Mouse (Mus musculus): ENCODE data around the gene Map4k1.

Map4k1 gene

DNA sequence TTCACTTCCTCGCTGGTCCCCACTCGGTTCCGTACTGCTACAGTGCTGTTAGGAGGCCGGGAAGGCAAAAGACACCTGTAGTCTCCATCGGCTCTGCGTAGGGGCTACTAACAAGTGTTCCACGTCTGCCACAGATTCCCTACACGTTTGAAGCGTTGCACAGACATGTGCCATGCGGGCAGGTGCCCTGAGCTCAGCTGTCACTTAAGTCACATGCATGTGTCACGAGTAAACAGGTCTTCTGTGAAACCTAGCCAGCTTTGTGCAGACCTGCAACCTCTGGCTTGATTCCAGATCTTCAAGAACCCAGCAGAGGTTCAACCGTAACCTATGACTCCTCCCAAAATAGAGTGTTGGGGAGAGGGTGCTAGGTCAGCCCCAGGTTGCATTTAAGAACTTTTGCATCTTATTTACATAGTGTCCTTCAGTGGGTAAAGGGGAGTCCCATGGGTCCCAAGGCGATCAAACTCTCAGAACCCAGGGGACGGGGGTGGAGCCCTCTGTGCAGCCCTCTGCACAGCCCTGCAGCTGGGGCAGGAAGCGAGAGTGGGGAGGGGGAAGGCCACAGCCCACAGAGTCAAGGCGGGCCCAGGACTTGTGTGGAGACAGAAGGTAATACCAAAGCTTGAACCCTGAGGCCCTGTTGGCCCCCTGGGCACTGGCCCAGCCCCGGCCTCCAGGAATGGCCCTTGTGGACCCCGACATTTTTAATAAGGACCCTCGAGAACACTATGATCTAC, 594 bp downstream of the Map4k1 start:
- DNase-seq, result peak; percentile 75

DNA sequence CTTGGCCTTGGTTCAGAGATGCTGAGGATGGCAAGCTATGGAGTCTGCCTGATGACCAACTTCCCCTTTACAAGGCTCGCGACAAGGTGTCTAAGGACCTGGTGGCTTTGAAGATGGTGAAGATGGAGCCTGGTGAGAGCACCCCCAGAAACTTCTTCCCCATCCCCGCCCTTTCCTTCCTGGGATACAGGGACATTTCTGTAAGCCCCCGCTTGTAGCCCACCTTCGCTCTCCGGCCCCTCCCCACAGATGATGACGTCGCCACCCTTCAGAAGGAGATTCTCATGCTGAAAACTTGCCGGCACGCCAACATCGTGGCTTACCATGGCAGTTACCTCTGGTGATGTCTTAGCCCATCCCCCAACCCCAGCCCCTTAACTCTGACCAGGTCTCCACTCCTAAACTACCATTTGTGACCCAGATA, 1.3 kb downstream of the Map4k1 start:
- no peak for DNase-seq

DNA sequence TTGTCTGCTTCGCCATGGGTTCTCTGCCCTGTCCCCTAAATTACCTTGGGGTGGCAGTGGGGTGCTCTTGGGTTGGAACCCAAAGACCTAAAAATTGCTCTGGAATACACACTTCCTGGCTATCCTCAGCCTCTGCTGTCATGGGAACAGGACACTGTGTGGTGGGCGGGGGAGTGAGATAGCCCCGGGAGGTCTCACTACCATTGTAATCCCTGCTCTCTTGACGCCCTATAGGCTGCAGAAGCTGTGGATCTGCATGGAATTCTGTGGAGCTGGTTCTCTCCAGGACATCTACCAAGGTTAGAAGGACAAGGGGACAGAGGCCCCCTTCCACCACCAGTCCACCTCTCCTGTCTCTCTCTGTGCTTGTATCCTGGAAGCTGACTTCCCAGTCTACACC, 2.0 kb downstream of the Map4k1 start:
- no peak for DNase-seq

DNA sequence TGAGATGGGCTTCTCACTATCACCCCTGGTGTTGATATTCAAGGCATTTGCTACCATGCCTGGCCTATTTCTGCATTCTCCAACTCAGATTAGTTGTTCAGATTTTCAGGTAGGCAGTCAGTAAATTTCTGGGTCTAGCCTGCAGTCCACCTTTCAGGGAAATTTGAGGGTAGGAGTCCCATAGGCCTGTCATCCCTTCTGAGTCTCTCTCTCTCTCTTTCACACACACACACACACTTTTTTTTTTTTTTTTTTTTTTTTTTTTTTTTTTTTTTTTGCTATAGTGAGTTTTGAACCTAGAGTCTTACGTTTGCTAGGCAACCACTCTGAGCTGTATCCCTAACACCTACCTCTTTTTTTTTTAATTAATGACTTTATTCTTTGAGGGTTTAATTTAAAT, 2.6 kb downstream of the Map4k1 start:
- DNase-seq, result no peak

DNA sequence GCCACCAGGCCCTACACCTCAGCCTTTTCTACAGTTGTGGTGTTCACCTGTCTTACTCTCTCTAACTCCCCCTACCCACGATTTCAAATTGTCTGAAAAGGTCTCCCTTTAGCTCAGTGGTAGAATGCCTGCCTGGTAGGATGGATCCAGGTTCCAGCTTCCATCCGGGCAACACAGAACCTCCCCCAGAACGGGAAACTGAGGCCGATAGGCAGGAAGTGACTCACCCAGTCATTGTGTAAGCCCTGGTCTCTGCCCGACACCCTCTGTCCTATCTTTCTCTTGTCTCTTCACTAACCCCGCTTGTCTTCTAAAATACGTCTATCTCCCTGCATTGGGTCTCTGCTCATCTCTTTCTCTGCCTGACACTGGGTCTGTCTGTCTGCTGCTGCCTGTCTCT, 3.4 kb downstream of the Map4k1 start:
- DNase-seq, result no peak

DNA sequence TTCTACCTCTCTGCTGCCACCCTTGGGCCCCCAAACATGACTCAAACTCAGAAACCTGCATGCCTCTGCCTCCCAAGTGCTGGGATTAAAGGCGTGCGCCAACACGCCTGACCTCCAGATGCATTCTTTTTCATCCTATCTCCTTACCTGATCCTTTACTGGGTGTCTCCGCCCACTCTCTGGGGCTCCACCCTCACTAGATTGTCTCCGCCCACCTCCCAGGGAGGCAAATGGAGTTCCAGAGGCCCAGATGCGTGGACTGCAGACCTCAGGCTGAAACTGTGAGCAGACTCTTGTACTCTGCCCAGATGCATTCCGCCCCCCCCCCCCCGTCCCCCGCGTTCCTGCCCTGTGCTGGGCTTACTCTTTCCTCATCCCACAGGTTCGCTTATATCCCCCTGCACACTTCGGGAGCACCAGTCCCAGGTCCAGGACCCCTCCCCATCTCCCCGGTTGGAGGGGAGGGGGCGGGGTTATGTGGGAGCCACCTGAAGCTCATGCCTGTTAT, 9.0 kb downstream of the Map4k1 start:
- DNase-seq, result no peak

DNA sequence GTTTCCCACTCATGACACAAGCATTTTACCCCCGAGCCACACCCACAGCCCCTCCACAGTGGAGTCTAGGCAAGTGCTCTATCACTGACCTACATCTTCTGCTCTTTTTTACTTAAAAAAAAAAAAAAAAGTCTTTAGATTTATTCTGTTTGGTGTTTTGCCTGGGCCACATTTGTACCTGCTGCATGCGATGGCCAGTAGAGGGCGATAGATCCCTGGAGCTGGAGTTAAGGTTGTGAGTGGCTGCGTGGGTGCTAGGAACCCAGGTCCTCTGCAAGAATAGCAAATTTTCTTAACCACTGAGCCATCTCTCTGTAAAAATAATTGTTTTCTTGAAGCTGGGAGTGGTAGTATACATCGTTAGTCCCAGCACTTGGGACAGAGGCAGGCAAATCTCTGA, 9.8 kb downstream of the Map4k1 start:
- no peak for DNase-seq

DNA sequence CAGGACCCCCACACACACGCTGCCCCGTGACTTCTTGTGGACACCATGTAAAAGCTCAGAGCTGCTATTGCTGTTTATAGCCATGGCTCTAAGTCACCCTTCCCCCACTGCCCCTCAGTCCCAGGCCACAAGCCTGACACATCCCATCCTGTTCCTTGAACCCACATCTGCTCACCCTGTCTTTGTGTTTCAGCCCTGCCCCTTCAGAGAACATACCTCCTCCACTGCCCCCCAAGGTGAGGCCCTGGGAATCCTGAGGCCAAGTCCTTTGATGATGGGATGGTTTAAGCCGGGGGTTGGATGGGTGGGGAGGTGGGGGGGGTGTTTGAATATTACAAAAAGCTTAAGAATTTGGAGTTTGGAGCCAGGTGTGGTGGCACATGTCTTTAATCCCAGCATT, 11.1 kb downstream of the Map4k1 start:
- DNase-seq, result no peak

DNA sequence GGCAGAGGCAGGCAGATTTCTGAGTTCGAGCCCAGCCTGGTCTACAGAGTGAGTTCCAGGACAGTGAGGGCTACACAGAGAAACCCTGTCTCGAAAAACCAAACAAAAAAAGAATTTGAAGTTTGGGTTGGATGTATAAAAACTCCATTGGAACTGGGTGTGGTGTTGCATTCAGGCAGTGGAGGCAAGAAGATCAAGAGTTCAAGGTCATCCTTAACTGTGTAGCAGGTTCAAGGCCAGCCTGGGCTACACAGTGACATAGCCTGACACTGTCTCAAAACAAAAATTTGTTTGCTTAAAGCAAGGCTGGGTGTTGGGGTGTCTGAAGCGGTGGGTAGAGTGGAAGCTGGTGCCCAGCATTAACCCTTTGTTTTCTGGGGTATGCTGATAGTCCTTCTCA, 11.6 kb downstream of the Map4k1 start:
- no peak for DNase-seq

DNA sequence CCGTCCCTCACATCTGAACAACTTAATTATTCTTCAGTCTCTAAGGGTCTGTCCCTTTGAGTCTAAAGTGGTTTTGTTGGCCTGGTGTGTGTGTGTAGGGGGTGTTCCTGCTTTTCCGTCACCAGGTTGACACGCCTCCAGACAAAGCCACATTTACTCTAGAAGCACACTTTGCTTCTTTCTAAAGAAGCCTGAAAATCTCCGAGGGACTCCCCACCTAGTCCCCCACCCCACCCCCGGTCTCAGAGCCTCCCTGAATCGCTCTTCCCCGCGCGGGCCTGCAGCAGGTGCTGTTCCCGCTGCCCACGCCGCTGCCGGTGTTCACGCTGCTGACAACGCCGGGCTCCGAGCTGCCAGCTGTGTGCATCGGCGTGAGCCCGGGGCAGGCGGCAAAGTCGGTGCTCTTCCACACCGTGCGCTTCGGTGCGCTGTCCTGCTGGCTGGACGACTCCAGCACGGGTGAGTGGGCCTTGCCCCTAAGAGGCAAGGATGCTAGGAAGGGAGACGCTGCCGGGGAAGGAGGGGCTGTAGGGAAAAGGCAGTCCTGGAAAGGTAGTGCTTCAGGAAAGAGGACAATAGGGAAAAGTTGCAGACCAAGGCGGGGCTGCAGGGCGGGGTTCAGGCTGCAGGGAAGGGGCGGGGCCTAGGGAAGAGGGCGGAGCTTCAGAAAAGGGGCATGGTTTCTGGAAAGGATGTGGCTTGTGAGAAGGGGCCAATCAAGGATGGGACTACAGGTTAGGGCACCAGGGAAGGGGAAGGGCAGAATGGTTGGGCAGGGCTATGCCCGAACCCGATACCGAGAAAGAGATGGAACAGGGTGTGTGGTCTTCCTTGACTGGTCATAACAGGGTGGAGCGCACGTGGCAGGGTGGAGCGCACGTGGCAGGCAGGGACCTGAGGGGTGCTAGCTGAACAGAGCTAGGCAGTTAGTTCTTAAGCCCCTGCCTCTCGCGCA, 19.1 kb downstream of the Map4k1 start:
- DNase-seq, result peak; percentile 81

DNA sequence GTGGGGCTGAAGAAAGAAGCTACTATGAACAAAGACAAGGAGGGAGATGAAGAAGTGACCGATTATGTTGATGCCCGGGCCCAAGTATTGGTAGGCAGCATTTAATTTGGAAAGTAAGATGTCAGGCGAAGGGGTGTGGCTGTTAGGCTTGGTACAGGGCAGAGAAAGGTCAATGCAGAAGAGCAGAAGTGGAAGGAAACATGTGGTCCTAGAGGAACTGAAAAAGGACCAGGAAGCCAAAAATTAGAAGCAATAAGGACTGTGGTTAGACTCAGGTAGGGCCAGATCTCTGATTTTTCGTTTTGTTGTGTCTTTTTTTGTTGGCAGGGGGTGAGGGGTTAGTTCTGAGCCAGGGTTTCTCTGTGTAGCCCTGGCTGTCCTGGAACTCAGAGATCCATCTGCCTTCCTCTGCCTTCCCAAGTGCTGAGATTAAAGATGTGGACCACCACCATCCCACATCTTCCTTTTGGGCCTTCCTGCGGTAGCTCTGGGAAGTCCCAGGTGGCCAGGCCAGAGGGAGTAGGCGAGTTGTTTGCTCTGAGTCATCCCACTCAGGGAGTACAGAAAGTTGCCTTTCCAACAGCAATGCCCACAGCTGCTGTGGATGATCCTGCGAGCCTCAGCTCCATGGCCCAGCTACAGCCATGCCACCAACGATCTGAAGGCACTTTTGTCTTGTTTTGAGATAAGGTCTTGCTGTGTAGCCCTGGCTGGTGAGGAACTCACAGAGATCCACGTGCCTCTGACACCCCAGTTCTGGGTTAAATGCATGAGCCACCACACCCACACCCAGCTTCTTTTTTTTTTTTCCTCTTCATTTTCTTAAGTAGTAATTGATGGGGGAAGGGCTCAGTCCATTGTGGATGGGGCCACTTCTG, 25.6 kb downstream of the Map4k1 start:
- peak; percentile 42 for DNase-seq

DNA sequence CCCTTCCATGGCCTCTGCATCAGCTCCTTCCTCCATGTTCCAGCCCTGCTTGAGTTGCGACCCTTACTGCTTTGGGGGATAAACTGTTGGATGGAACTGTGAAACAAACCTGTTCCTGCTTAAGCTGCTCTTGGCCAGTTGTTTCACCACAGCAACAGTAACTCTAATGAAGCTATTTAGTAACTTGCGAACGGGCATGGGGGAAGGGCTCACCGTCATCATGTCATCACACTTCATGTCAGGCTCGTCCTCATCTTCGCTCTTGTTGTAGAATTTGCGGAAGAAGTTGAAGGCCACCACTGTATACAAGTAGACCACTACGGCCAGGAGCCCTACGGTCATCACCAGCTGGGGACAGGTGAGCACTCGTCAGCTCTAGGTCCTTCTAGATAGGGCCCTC, 26.3 kb downstream of the Map4k1 start:
- DNase-seq, result peak; percentile 19

DNA sequence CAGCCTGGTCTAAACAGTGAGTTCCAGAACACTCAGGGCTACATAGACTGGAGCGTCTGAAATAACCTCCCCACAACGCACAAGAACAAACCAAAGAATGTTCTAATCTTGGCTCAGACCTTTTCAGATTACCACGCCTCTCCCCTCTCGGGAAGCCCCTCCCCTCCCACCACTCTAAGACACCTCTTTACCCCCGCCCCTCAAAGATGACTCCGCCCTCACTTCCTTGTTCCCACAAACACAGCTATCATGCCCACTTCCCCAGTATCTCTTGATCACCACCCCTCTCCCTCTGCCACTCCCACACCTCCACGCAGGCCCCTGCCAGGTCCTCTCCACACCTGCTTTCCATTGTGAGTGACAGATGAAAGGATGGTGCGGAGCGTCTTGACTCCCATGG, 26.9 kb downstream of the Map4k1 start:
- DNase-seq, result peak; percentile 55

DNA sequence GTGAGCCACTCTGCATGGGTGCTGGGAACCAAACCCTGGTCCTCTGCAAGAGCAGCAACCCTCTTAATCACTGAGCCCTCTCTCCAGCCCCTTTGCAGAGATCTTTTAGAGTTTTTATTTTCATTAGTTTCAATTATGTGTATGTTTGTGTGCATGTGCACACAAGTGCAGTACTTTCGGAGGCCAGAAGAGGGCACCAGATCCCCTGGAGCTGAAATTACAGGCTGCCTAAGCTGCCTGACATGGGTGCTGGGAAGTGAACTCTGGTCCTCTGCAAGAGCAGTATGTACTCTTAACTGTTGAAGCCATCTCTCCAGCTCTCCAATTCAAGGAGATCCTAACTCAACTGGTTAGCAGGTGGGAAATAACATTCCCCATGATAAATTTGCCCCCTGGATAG, 33.1 kb downstream of the Map4k1 start:
- DNase-seq, result no peak

DNA sequence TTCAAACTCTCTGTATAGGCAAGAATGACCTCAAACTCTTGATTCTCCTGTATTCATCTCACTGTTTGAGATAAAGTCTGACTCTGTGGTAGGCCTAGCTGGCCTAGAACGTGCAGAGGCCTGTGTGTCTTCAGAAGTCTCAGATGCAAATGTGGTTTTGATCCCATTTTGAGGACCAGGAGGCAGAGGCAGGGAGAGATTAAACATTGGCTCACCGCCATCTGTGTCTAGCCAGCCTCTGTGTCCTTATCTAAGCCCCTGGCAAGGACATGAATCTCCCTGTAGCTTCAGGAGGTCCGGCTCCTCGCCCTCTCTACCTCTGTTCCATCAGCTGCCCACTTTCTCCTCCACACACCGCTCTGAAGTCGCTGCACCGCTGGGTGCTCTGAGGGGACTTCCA, 34.6 kb downstream of the Map4k1 start:
- no peak for DNase-seq

DNA sequence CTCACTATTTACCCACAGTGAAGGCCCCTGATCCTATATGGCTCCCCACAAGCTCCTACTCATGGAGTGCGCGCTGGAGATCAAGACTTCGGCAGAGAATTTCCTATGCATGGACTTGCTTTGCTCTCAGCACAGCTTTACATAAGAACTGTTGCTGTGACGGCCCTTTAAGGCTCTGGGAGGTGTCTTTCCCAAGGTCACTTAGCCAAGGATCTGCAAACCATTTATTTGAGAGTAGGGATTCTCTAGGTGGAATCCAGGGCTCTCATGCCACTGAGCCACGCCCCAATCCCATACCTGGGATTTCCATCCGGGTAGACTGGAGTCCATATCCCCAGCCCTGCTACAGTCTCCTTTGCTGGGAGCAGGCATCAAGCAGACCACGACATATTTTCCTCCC, 35.4 kb downstream of the Map4k1 start:
- DNase-seq, result no peak

DNA sequence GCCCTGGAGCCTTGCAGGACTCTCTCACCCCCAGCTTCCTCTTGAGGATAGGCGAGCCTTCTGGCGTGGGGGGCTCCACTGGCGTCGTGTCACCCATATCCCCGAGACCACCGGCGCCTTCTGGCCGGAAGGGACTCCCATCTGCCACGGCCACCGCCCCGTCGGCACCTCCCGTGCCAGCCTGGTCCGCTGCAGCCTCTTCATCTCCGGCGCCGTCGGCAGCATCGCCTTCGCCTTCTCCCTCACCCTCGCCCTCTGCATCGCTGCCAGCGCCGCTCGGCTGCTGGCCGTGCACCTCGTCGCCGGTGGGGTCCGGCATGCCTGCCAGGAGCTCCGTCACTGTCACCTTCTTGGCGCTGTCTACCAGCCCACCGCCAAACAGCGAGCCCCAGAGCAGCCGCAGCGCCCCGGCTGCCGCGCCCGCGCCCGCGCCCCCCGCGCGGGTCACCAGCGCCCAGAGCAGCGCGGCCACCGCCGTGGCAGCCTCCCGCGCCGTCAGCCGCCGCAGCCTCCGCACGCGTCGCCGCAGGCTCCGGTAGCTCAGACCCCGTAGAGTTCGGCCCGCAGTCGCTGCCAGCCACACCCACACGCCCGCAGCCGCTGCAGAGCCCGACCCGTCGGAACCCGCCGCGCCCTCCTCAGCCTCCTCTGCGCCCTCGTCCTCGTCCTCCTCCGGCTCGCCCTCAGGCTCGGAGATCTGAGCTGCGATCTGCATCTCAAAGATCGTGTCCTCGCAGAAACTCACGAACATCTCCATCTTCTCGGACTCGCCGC, 37.8 kb downstream of the Map4k1 start:
- DNase-seq, result no peak

DNA sequence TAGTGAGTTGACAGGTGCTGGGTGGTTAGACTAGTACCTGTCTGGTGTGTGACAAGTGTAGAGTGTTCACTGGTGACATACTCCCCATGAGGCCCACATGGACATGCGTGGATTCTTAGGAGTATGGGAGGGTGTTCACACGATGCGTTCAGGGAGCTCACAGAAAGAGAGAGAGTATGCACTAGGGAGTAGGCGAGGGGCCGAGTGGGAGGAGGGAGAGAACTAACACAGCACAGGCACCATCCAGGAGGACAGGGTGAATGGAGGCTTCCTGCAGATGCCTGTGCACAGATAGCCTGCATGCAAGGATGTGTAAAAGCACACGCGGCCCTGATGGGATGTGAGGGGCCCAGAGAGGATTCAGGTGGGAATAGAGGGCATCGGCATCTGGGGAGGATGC, 40.6 kb downstream of the Map4k1 start:
- DNase-seq, result no peak

DNA sequence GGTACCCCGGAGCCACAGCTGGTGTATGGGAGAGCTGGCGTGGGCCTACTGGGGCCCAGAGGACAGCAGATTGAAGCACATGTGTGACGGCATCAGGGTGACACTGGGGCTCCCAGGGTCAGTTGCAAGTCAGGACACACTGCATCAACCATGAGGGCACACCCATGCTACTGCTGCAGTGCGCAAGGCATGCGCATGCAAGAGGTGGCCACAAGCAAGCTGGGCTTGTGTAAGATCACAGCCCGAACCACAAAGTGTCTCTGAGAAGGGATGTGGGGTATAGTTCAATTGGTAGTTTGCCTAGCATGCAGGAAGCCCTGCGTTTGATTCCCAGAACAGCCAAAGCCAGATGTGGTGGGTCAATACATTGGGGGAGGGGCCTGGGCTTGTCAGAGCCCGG, 41.7 kb downstream of the Map4k1 start:
- peak; percentile 52 for DNase-seq

DNA sequence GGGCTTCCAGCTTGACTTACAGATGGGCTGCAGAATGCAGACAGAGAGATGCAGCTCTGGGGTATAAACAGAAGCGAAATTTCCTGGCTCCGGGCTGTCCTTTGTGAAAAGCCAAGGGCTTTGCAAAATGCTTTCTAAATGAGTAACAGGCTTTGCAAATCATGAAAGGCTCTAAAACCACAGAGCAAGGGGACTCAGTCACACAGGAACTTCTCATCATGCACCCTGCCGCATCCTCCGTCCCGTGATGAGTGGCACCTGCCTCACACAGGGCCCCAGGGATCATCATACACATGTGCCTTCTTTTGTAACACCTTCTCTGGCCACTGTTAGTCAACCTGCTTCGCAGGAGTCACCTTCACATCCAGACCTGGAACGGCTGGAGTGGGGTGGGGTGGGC, 43.7 kb downstream of the Map4k1 start:
- DNase-seq, result no peak

DNA sequence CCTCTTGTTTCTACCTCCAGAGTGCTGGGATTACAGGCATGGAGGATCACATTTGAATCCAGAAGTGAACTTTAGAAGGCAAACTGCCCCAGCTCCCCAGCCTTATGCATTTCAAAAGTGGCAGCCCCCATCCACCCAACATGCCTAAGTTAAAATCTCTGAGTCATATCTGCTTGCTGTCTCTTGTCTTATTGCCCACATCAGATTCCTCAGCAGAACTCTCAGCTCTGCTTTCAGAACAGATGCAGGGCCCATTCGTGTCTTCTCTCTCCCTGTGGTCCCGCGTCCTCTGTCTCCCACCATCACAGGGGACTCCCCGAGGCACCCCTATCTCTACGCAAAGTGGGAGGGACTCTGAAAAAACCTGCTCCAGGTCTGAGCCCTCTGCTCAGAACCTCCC, 44.3 kb downstream of the Map4k1 start:
- DNase-seq, result no peak

DNA sequence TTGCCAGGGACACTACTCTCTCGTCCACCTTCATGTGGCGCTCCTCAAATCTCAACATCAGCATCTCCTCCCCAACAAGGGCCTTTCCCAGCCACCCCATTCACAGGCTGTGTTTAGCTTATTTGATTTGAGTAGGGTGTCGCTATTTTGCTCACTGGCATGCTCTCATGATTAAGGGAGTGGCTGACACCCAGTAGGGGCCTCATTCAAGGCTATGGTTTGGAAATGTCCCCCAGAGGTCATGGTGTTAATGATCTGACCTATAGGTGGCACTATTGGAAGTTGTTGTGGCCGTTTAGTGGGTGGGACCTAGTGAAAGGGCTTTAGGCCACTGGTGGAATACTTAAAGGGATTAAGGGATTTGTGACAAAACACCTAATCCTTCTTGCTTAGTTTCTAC, 45.0 kb downstream of the Map4k1 start:
- DNase-seq, result no peak
